Mouse (Mus musculus) spleen, postnatal 36 days (tissue): ENCODE measurements around the gene Braf.

ENCODE experiments used
- DNase-seq, 2 experiments: peaks; one replicate each; pipeline ENCODE4 v3.0.0; 2022; ENCODE audit warnings: low spot score in 2 of 2, mixed read lengths in 1 of 2

Gene Braf

GRCm38 (mm10) chr6:39607365-39607764, 117.9 kb downstream of the Braf start:
- DNase-seq: no peak

DNA sequence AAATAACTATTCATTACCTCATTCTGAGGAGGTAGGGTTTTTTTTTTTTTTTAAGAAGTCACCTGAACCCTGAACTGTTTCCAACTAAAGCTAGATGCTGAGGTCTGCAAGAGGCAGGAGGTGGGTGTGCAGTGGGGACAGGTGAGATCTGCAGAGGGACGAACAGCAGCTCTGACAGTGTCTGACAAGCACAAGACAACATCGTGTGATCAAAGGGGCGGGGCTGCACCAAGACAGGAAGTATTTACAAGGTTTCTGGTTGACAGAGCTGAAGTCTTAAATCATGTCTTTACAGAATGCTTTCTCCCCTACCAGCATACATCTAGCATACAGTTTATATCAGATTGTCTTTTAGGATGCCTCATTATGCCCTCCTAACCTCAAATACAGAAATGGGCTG, 118.4 kb downstream of the Braf start:
- DNase-seq: peak; percentile 47 to 48

GRCm38 (mm10) chr6:39606056-39606455, 119.2 kb downstream of the Braf start:
- DNase-seq: no peak

- no peak for DNase-seq
These were observed 120.7 kb downstream of the Braf start for GRCm38 (mm10) chr6:39604565-39604964.

- no peak for DNase-seq
These were observed 123.4 kb downstream of the Braf start for GRCm38 (mm10) chr6:39601828-39602227.

DNA sequence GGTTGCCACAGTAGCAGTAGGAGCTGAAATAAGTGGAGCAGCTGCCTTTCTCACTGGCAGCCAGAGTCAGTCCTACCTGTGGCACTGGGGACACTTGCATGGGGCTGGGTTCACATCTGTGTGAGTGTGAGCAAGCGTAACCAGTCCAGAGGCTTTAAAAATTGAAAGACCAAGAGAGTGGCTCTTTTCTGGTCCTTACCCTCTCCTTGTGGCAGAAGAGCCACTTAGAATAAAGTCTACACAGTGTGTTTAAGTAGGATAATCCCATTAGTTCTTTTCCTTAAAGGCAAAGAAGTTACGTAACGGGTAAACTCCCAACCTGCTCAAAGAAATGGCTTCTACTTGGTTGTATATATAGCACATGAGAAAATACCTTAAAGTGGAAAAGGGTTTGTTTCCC, 124.4 kb downstream of the Braf start:
- DNase-seq: no peak

GRCm38 (mm10) chr6:39592401-39593214, 132.7 kb downstream of the Braf start, which contains the start of gene Ndufb2:
Ndufb2 (plus strand) TSS chr6:39592574.
- peak; percentile 91 to 93 for DNase-seq

GRCm38 (mm10) chr6:39591481-39591880, 133.8 kb downstream of the Braf start:
- no peak for DNase-seq

DNA sequence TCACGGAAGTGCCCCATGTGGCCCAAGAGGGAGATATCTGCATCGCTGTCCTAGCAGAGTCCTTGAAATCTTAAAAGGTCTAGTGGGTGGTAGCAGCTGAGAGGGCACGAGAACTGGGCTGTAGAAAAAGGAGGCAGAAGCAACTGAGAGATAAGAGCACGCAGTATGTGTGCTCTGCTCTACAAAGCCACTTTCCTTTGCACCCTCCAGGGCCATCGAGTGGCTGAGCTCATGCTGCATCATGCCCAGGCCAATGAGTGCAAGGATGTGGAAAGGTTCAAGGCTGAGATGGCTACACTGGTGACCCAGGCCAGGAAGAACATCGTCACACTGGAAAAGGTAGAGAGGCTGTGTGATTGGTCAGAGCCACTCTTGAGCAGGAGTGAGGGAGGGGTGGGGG, 139.7 kb downstream of the Braf start, which contains the start of gene Gm42420:
Gm42420 (plus strand) TSS at position 237 of the 400 bp plus-strand sequence.
- no peak for DNase-seq

DNA sequence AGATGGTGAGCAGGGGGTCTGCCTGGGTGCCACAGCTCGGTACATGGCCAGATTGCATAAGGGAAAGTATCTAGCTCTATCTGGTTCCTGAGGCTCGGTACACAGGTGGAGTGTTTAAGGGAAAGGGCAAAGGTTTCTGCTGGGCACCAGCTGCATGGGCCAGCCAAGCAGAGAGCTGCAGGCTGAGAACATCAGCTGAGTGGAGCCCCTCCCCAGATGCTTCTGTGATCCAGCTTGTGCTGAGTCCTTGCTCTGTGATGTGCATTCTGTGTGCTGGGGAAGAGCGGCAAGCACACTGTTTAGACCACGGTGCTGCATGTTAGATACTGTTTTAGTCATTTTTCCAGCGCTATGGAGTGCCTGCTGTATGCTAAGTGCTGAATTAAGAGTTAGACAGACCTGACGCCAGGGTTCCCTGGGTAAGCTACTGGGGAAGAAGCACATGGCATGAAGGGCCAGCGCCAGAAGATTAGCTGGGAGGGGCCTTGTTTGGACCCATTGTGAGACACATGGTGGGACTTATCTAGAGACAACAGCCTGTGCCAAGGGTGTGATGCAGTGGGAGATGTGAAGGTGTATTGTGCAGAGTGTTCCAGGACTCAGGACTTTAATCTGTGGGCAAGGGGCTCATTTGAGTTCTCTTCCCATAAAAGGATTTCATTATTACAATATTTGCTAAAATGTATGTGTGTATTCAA, 144.0 kb downstream of the Braf start:
- no peak for DNase-seq

DNA sequence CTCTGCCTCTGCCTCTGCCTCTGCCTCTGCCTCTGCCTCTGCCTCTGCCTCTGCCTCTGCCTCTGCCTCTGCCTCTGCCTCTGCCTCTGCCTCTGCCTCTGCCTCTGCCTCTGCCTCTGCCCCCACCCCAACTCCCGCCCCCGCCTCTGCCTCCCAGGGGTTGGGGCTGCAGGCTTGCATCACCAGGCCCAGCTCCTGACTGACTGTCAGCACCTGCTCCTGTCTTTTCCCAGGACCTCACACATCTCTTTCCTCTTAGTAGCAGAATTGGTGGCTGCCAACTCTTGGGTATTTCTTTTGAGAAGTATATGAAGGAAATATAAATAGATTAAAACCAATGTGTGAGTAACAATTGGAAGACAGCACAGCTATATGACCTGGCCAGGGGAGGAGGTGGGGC, 144.7 kb downstream of the Braf start:
- DNase-seq: no peak

DNA sequence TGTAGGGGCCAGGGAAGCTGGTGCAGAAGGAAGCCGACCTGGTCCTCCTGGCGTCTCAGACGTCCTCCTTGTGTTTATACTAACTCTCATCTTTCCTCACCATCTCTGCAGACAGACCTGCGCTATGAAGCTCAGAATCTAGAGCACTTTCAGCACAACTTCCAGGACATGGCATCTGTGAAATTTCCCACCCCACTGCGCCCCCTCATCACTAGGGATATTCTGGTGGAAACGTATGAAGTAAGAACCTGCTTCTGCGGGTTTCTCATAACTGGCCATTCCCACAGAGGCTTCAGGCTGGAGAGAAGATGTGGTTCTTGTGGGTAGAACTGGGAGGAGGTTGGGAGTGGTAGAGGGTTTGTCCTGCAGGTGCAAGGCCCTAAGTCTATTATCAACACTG, 145.7 kb downstream of the Braf start:
- DNase-seq: no peak

- DNase-seq: no peak
These were observed 150.3 kb downstream of the Braf start for GRCm38 (mm10) chr6:39574951-39575350.

DNA sequence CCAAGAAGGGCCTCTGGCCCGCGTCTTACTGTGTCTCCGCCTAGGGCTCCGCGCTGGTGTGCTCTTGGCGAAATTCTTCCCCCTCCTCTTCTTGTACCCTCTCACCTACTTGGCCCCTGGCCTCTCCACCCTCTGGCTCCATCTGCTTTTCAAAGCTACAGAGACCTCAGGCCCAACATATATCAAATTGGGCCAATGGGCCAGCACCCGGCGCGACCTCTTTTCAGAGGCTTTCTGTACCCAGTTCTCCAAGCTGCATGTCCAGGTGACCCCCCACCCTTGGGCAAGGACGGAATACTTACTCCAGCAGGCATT, 150.8 kb downstream of the Braf start:
- DNase-seq: no peak

DNA sequence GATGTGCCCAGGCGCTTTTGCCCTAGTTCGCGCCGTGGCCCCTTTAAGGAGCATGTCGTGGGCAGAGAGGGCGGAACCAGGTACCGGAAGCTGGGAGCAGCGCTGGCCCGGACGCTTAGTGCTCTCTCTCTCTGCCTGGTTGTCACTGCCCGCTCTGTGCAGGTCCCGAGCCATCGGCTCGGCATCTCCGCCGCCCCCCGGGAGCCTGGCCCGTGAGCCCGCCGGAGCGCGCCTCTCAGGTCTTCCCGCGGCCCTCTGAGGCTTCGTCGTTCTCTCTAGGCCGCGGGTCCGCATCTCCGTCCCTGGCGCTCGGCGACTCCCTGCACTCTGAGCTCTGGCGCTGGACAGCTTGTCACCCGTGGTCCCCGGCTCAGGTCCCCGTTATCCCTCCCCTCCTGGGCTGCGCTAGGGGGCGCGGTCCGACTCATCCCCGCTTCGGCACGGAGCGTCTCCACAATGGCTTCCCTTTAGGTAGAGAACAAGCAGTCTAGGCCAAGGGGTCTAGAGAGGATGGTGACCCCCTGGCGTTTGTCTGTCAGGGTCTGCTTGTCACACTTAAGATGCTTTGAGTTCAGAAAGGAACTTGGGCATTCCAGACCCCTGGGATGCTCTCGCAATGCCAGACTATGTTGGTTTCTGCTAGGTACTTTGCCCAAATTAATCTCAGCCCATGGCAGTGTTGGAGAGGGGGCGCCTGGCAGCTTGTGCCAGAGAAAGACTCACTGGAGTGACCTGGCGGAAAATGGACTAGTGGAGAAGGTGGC, 151.3 kb downstream of the Braf start, which contains the start of gene Adck2:
Adck2 (plus strand) TSS at position 83 of the 764 bp plus-strand sequence.
- DNase-seq: peak; percentile 84

DNA sequence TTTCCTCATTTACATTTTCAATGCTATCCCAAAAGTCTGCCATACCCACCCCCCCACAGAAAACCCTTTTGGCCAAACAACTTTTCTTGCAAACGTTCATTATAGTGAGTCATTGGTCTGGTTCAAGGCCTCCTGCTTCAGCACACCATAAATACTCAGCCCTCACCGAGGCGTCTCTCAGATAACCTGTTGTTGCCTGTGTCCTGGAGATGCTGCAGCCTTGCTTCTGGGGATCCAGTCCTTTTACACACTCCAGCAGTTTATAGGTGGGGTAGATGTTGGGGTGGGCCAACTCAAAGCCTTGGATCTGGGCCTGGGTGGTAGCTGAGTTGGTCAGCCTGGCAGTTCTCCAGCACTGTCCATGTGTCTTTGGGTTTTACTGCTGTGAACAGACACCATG, 154.8 kb downstream of the Braf start:
- no peak for DNase-seq

- DNase-seq: no peak
These were observed 157.7 kb downstream of the Braf start for GRCm38 (mm10) chr6:39567528-39567927.

GRCm38 (mm10) chr6:39562166-39563015, 162.9 kb downstream of the Braf start:
- DNase-seq: peak; percentile 52 to 74

DNA sequence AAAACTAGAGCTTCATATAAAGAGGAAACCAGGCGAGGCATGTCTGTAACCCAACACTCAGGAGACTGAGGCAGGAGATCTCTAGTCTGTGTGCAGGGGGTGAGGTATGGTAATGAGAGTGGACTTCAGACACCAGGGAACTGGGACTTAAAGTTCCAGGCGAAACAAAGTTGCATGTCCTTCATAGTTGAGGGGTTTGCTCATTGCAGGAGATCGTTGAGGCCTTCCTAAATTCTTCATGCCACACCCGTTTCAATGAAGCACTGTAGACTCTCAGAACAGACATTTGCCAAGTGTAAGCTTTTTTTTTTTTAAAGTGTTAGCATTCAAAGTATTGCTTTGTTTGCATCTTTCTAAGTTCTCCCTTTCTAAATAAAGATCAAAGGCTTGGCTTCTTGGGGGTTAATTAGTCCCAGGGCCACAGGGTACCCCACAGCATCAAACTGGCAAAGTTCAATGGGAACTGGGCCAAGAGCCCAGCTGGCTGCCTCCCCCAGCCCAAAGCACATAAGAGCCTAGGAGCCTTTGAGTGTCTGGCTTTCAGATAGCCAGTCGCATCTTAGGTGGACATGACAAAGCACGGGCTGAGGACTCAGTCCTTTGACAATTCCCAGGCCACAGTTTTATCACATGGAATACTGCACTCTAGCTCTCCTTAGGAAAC, 165.9 kb downstream of the Braf start:
- DNase-seq: no peak

GRCm38 (mm10) chr6:39557723-39558261, 167.5 kb downstream of the Braf start, which contains the start of gene Dennd2a:
Dennd2a (minus strand) TSS chr6:39557867.
- no peak for DNase-seq
